Mouse (Mus musculus) heart, adult 9 months (tissue): Measurements from ENCODE around the gene Ubr2.
A peak's percentile ranks its signal among the peaks of the same experiment; 100 is the strongest.

Source experiments
- DNase-seq, 2 experiments: peaks; one replicate each; pipeline ENCODE4 v3.0.0; 2022; ENCODE audit warnings: low spot score in 2 of 2

Gene Ubr2

DNA sequence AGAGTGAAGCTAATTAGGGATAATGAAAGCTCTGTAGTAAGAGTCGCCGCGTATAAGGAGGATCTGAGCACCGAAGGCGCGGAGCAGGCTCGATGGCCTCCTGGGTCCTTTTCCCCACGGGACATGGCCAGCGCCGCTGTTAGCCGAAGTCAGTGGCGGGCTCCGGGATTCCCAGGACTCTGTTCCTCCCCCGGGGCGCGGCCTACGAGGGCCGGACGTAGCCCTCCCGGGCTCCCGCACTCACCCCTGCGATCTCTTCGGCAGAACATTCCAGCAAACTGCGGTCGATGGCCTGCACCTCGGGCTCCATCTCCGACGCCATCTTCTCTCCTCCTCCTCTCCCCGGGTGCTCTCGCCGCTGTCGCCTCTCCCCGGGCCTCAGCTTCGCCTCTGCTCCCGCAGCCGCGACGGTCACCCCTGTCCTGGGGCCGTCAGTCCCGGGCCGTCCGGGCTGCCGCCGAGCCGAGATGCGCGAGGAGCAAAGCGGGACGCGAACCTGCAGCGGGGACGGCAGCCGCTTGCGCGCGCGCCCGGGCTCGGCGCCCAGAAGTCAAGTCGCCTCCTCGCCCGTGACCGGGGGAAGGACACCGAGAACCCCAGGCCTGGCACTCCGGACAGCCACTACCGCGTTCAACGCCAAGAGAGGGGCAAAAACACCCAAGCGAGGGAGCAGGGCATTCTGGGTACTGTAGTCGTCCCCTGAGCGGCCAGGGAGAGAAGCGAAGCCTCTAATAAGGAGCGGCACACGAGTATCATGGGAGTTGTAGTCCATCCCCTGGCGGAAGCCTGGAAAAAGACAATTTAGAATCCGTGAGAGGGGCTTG, at the start of gene Ubr2:
Gene Ubr2, minus strand, starts transcription at position 659 of the 824 bp plus-strand sequence.
- DNase-seq = peak; percentile 95 to 97

DNA sequence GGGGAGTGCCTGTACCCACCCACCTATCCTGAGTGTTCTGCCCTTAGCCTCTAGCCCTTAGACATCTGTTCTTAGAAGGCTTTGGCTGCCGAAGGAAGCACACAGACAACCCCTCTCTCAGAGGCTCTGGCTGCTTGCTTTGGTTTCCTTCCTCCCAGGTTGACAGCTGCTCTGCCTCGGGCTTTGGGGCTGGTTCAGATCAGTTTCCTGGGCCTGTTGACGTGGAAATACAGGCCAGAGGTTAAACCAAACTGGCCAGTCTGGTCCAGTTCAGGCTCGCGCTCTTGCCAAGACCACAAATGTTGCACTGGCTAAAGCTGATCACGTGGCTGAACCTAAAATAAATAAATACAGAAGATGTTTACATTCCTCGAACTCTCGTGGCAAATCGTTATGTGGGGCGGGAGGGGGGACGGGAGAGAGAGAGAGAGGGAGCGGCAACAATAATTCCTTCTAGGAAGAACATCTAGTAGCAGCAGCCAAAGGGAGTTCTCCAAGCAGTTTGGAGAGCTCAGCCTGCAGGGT, 49.5 kb upstream of the Ubr2 start:
- peak; percentile 49 to 68 for DNase-seq

DNA sequence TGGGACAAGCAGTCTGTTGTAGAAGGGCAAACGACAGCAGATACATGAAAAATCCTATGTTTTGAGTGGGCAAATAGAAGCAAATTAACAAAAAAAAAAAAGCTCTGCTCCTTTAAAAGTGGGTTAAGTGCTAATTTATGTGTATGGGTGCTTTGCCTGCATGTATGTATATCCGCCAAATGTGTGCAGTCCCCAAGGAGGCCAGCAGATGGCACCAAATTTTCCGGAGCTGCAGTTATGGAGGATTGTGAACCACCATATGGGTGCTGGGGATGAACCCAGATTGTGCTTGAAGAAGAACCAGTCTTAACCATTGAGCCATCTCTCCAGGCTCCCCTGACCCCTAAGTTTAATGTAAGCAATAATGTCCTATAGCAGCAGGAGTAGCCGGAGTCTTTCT, 47.6 kb upstream of the Ubr2 start:
- DNase-seq = no peak

GRCm38 (mm10) chr17:47056476-47056875, 46.1 kb upstream of the Ubr2 start:
- DNase-seq = no peak

DNA sequence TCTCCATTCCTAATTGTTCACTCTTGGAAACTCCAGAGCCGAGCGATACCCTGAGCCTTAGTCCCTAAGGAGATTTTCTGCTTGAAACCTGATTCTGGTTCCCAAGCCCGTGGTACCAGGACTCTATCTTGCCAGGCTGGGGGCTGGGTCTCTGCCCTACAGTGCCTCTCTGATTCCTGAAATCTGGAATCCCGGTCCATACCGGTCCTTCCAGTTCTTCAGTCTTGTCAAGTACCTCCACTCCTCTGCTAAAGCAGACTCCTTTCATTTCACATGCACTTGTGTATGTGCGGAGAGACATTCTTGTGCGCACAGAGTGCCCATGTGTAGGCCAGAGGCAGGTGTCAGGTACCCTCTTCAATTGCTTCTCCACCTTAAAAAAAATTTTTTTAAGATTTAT, 44.8 kb upstream of the Ubr2 start:
- DNase-seq = no peak

- peak in 1 of 2 experiments; percentile 43 for DNase-seq
These were observed 44.3 kb upstream of the Ubr2 start for GRCm38 (mm10) chr17:47054613-47055012.

DNA sequence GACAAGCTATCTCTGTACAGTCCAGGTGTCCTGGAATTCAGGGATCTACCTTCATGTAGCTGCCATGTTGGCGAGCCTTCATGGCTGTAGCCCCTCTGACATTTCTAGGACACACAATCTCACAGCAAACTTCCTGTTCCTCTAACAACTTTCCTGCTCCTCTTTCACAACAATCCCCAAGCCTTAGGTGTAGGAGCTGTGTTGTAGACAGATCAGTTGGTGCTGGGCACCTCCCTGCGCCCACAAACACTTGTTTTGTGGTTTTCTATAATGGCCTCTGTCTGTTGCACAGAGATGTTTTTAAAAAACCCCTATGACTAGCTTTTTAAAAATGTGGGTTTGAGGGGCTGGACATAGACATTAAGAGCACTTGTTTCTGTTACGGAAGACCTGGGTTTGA, 40.3 kb upstream of the Ubr2 start:
- no peak for DNase-seq

- no peak for DNase-seq
These were observed 32.5 kb upstream of the Ubr2 start for GRCm38 (mm10) chr17:47042866-47043265.

DNA sequence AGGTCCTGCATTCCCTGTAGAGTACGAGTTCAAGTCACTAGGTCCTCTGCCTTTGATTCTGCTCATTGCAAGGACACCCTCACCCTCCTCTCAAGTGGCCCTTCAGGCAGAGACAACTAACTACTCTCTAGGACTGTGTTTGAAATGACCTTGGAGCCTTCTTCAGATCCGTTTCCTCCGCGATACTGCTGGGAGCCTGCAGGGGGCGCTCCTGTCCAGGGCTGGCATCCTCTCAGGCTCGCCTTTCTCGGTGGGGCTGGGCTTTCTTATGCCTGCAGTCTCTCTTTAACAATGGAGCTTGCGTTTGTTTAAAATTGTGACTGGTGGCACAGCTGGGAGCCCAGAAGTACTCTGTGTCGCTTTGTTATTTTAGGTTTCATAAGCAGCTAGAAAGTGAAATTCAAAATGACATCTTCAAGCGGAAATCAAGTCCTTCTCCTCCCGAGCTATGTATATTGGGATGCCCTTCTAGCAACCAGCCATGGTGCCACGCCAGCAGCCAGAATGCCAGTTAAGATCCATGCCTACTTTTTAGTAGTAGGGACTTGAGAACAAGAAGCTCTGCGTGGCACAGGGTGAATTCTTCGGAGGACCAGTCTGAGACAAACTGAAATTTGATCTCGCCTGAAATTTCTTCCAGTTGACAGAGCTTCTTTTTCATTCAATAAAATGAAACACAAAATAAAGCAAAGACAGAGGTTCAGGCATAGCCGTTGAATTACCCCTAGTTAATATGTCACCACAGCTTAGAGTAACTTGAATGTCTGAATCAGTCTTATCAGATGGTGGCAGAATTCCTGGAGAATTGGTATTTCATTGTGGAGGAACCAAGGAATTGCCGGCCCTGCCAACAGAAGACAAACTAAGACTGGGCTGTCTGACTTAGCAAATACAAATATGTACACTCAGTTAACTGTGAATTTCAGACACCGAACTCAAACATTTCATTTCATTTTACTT, 28.8 kb upstream of the Ubr2 start:
- peak; percentile 70 to 84 for DNase-seq

GRCm38 (mm10) chr17:47034536-47034935, 24.2 kb upstream of the Ubr2 start:
- no peak for DNase-seq

DNA sequence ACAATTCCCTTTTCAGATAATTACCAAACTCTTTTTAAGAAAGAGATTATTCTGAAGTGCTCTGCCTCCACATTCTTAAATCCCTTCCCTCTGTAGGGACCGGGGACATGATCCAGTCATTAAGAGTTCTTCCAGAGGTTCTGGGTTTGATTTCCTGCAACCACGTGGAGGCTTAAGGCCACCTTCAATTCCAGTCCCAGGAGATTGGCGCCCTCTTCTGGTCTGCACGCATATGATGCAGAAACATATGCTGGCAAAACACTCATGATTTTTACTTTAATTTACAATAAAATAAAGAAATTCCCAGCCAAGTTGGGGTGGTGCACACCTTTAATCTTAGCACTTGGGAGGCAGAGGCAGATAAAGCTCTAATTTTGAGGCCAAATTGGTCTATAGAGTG, 23.3 kb upstream of the Ubr2 start:
- no peak for DNase-seq

- DNase-seq = no peak
These were observed 14.4 kb upstream of the Ubr2 start for GRCm38 (mm10) chr17:47024805-47025204.

- DNase-seq = no peak
These were observed 13.0 kb upstream of the Ubr2 start for GRCm38 (mm10) chr17:47023369-47023768.

- no peak for DNase-seq
These were observed 2.5 kb upstream of the Ubr2 start for GRCm38 (mm10) chr17:47012896-47013295.

DNA sequence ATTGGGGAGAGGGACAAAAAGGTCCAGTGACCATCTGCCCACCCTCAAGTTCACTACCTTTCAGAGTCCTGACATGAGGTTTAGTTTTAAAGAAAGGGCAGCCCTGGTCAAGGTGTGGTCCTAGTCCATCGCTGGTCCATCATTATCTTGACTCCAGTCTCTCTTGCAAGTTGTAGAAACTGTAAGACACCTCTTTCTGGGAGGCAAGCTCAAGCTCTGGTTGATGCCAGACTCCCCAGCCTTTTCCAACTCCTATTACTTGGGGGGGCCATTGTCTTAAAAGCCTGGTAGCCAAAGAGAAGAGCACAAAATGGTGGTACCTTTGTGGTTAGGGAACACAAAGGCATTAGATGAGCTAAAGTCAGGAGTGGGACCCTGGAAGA, 1.3 kb upstream of the Ubr2 start:
- no peak for DNase-seq

DNA sequence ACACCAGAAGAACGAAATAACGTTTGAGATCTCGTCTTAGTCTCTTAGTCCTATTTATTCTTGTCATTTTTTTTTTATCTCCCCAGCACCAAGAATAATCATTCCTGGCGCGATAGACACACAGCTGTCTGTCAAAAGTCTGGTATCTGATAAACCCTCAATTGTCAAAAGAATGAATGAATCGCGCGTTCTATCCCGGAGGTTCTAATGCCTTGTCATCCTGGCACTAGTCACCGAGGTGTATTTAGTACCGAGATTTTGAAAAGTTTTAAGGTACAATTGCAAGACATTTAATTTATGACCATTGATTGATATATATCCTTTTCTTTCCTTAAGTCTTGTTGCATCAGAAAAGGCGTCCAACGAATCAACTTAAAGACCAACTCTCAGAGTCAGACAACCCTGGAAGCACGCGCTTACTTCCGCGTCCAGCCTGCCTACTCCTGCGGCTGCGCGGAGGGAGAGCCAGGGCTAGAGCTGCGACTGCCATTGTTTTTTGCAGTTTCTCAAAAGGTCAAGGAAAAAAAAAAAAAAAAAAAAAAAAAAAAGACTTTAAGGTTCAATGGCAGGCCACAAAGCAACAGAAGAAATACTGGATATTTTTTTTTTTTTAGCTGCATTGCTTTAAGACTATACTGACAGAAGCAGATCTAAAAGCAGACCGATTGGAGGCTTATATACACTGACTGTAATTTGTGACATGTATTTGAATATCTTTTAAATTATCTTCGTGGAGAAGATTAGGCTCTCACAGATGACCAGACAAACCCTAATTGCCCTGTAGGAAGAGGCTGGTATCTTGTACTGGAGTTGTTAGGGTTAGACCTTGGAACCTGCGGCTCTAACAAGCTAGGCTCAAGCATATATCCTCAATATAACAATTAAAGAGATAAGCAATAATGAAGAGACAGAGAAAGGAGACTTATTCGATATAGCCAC, 635 bp upstream of the Ubr2 start:
- peak; percentile 64 for DNase-seq

DNA sequence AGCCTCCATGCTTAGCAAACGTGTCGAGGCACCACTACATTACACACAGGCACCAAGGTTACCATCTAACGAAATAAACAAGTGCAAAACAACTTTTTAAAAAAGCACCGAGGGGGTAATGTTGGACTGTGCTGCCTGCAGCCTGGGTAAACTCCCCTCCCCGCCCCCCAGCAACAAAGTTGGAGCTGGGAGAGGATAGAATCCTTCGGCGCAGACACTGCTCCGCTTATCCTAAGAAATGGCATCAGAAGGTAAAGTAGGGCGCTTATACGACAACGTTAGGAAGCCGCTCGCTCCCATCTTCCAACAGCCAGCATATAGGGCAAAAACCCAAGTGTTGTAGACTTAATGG, 834 bp downstream of the Ubr2 start:
- DNase-seq = no peak

DNA sequence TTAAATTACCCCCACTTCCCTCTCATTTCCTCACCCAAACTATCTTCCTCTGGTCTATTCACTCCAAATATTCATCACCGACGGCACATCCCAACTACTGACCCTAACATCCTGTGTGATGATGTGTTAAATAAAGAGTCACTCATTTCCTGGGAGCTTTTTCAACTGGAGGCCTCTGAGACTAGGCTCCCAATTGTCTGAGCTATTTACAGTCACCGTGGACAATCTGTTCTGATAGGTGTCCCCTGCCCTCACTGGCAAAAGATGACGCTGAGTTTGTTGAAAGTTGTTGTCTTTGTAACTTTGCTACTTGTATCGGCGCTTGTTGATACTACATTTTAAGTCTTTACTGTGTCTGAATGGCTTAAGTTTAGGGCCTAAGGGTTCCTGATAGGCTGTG, 1.3 kb downstream of the Ubr2 start:
- peak; percentile 44 to 51 for DNase-seq

DNA sequence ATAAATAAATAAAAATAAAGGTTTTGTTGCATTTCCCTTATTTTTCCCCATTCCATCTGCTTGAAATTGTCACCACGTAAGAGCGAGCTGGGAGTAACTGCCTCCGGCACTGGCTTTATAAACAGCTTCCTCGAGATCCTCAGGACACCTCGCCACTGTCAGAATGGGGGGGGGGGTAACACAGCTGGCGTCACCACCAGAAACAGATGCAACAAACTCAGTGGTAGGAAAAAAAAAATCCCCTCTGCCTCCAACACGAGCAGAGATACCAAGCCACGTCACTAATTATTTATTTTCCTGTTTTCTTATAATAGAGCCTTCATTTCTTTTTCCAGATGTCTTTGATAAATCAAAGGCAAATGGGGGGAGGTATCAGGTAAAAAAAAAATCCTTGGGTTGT, 1.9 kb downstream of the Ubr2 start:
- DNase-seq = no peak

- DNase-seq = no peak
These were observed 3.6 kb downstream of the Ubr2 start for GRCm38 (mm10) chr17:47006741-47007140.

- peak; percentile 30 to 38 for DNase-seq
These were observed 4.5 kb downstream of the Ubr2 start for GRCm38 (mm10) chr17:47005741-47006405.
